Mouse (Mus musculus) CD4-positive, CD25-positive, alpha-beta regulatory T cell, adult 9 weeks (primary cell): Measurements from ENCODE around the gene Pot1b. TPM values are rescaled to one million over a fixed set of nuclear protein-coding genes. Genes with fewer than 3 reads are reported as not detected.

Experiments used
- polyA plus RNA-seq: library from polyadenylated mRNA; unstranded; fragments of 100-300 nt; shearing (Covaris generic); gene quantifications from one replicate; pipeline ENCODE4 v1.2.1, GENCODE M21; 2017

Pot1b gene
- polyA plus RNA-seq: 23.4 TPM

DNA sequence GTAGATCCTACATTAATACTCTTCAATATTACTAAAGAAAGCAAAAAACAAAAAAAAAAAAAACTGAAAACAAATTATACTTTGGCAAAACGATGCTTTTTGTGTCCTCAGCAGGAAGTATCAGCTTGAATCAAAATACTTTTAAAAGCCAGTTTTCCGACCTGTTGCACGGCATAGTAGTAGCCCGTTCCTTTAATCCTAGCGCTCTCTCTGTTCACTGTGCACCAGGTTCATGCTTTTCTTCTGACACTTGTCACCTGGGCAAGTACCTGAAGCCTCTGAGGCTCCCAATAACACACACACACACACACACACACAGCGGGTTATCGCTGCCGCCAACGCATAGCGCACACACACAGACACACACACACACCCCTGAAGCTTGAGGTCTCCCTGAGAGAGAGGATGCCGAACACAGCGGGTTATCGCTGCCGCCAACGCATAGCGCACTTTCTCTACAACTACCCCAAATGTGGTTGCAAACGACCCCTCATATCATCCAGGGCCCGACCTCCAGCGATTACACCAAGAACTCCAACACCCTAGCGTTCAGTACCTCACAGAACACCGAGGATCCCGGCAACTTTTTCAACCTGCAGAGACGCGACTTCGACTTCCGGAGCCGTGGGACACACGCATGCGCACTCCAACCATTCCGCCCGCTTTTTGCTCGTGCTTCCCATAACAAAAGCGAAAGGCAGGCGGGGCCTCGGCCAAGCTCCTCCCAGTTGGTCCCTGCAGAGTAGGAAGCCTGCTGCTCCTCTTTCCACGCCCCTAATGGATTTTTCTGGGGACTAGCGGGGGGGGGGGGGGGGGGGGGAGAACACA is at the start of gene Pot1b:
Gene Pot1b (minus strand): TSS at position 645 of the 828 bp plus-strand sequence.

DNA sequence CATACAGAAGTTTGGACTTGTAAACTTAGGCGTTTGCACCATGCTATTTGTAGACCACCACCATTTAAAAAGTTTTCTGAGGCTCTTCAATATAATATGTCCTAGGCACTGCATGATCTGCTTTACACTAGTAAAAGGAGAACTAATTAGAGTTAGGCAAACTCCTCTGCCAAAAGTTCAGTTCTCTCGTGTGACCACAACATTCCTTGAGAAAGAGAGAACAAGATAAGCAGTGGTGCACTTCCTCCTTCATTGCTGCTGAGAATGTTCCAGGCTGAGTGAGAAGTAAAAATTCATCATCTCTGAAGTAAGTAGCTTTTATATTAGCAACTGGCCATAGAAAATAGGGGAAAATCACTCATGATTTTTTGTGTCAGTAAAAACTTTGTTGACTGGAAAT is 37.4 kb upstream of the Pot1b start, which contains the start of gene Adgre4:
Gene Adgre4 (plus strand): TSS at position 199 of the 400 bp plus-strand sequence.

DNA sequence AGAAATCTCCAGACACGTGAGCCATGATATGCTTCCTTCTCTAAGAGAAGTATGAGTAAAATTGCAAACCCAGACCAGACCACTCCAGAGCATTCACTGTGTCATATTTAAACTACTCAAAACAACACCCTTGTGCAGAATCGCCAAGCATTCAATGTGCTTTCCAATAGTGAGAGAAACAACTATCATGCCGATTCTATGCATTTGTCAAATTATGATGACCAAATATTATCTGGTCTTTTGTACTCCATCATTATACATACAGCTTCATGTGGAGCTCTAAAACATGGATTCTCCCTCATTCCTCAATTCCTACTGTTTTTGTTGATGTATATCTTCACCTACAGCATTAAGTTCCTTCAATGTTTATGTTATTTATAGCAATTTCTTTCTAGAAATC is 87.3 kb downstream of the Pot1b start, which contains the start of gene Vmn2r118:
Gene Vmn2r118 (minus strand): TSS at position 101 of the 400 bp plus-strand sequence.

Other genes starting within 250 kb of the Pot1b start
- not detected for gene Vmn2r118, start 87.4 kb downstream of the Pot1b start, polyA plus RNA-seq
- 1.2 TPM for gene Adgre4, start 37.4 kb upstream of the Pot1b start, polyA plus RNA-seq
- gene Zfp119a, start 166.3 kb upstream of the Pot1b start, polyA plus RNA-seq: 26.8 TPM
- gene Zfp959, start 179.5 kb upstream of the Pot1b start, polyA plus RNA-seq: 31.1 TPM
- gene Zfp119b, start 236.9 kb upstream of the Pot1b start, polyA plus RNA-seq: 15.2 TPM
- gene Ebi3, start 240.0 kb upstream of the Pot1b start, polyA plus RNA-seq: 48.5 TPM
- 40.2 TPM for gene Yju2, start 246.5 kb upstream of the Pot1b start, polyA plus RNA-seq